Mouse (Mus musculus) kidney, postnatal 0 days (tissue): Measurements from ENCODE around the gene Gm20388. TPM values are rescaled to one million over a fixed set of nuclear protein-coding genes. Genes with fewer than 3 reads are reported as not detected.
"Not testable (repeated sequence)": the region's sequence is repeated elsewhere in the genome, so short reads cannot be mapped to it uniquely, and the experiment has no call there.

ENCODE experiments used
- ATAC-seq: fragments of 200-750 bp; cut with Nextera tagmentation; replicated peaks from 2 replicates; pipeline ENCODE4 v1.8.0; 2017; ENCODE audit warnings: low read depth, moderate number of reproducible peaks, moderate TSS enrichment, moderate library complexity; ENCODE audit not compliant: low FRiP score
- DNase-seq: peaks from one replicate; pipeline ENCODE4 v3.0.0-alpha.2; 2016; ENCODE audit warnings: low spot score
- H3K27ac ChIP-seq: fragments of 300-500 bp; sonication (generic); 2 replicates; pipeline ENCODE4 v1.5.1; 2014; ENCODE audit warnings: mild to moderate bottlenecking
- H3K27me3 ChIP-seq: fragments of 300-500 bp; sonication (generic); 2 replicates; pipeline ENCODE4 v1.6.1; 2014; ENCODE audit warnings: low read length, mixed read lengths; ENCODE audit not compliant: insufficient read depth
- H3K36me3 ChIP-seq: fragments of 300-500 bp; sonication (generic); 2 replicates; pipeline ENCODE4 v1.6.1; 2014; ENCODE audit warnings: low read length, mixed read lengths; ENCODE audit not compliant: insufficient read depth
- H3K4me1 ChIP-seq: fragments of 300-500 bp; sonication (generic); replicated peaks from 2 replicates; pipeline ENCODE4 v1.6.1; 2014; ENCODE audit warnings: antibody characterized with exemption, low read length, mixed read lengths; ENCODE audit not compliant: insufficient read depth
- H3K4me2 ChIP-seq: fragments of 300-500 bp; sonication (generic); 2 replicates; pipeline ENCODE4 v1.6.1; 2014; ENCODE audit warnings: mild to moderate bottlenecking, low read length, moderate library complexity, mixed read lengths
- H3K4me3 ChIP-seq: fragments of 300-500 bp; sonication (generic); replicated peaks from 2 replicates; pipeline ENCODE4 v1.5.1; 2014; ENCODE audit warnings: low read depth, low read length
- H3K9ac ChIP-seq: fragments of 300-500 bp; sonication (generic); 2 replicates; pipeline ENCODE4 v1.6.1; 2014; ENCODE audit warnings: low read depth, low read length
- H3K9me3 ChIP-seq: fragments of 300-500 bp; sonication (generic); replicated peaks from 2 replicates; pipeline ENCODE4 v1.6.1; 2016; ENCODE audit warnings: low read length, inconsistent platforms, mixed read lengths
- CTCF ChIP-seq: IDR thresholded peaks from 2 replicates; pipeline ENCODE4 v1.5.1; 2016; ENCODE audit warnings: antibody characterized with exemption, low read depth, mild to moderate bottlenecking, moderate library complexity
- WGBS: fragments of 180-500 bp; shearing (Covaris S2); extraction: QIAGEN DNeasy Blood & Tissue Kit; methylation state at CpG from one replicate; pipeline ENCODE4 v1.1.7; 2014; 5-methylcytosine and 5-hydroxymethylcytosine counted together
- polyA plus RNA-seq: library from polyadenylated mRNA; unstranded; fragments of >200 nt; fragmentation: Nextera tagmentation; extraction: Ambion mirVana; gene quantifications from 2 replicates; pipeline ENCODE4 v1.2.1, GENCODE M21; 2015

The Gm20388 gene
- polyA plus RNA-seq, 1 experiment from 2014 or later: not detected

DNA sequence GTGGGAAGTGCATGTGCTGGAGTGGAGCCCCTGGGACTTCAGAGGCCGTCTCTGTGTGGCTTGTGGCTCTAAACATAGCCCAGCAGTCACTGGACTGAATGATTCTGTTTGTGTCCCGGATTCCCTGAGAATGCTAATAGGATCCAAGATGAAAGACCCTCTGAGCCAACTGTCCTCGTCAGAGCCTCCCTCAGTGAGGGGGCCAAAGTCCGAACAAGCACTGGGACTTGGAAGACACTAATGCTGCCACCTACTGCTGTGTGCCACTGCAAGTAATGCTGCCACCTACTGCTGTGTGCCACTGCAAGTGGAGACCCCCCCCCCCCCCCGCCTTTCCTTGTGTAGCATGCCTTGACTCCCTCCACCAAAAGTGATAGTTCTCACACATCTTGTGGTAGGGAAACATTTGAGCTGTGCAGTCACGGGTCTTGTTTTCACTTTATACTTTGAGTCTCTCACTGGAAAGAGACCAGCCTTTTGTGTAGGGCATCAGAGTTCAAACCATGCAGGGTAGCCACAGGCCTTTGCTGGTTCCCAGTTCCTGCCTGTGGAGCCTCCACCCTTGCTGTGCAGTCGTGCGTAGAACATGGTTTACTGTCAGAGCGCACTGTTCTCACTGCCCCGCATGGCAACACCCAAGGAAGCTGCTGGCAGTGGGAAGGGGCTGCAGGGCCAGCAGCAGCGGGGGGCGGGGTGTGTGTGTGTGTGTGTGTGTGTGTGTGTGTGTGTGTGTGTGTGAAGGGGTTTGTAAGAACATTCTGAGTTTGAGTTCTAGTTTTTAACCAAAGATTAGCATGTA lies 3187.3 kb downstream of the Gm20388 start:
- Histone ChIP-seq H3K9me3 (no peaks in the 10 kb centered on the region), H3K27me3 (no peaks in the 10 kb centered on the region), H3K9ac (no peak overlapping the region), H3K27ac (peak overlapping the region; percentile 55), H3K4me3 (no peak overlapping the region), H3K4me2 (no peak overlapping the region), H3K36me3 (peaks cover 25% of the 10 kb centered on the region), H3K4me1 (no peaks in the 10 kb centered on the region)
- ATAC-seq: peak; percentile 71
- no peak for DNase-seq
- peak; percentile 47 for TF ChIP-seq CTCF
- 53% methylated on average over 12 of the region's 12 CpGs for WGBS

DNA sequence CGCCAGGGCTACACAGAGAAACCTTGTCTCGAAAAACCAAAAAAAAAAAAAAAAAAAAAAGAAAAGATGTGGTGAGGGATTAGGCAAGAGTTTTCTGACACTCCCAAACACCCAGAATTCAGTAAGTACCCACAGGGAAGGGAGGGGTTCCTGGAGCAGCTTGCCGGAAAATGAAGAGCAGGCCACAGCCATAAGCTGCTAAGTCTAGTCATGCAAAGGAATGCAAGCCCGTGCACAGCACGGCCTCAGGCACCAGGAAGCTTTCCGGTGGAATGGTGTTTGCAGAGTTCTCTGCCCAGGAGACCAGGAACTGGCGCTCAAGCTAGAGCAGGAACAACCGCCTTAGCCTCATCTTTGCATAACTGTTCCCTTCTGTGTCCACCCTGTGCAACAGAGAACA lies 3189.6 kb downstream of the Gm20388 start:
- Histone ChIP-seq H3K9me3 (no peaks in the 10 kb centered on the region), H3K4me2 (no peak overlapping the region), H3K4me3 (no peak overlapping the region), H3K27me3 (no peaks in the 10 kb centered on the region), H3K36me3 (peaks cover 18% of the 10 kb centered on the region), H3K27ac (peak overlapping the region; percentile 31; the same call in 1 of the 2 replicates), H3K9ac (no peak overlapping the region), H3K4me1 (0 out of 2 replicates have a peak, but pooled peaks cover 4% of the 10 kb centered on the region)
- WGBS: 52% methylated on average over 8 of the region's 8 CpGs
- TF ChIP-seq CTCF: no peak
- DNase-seq: no peak
- ATAC-seq: no peak

DNA sequence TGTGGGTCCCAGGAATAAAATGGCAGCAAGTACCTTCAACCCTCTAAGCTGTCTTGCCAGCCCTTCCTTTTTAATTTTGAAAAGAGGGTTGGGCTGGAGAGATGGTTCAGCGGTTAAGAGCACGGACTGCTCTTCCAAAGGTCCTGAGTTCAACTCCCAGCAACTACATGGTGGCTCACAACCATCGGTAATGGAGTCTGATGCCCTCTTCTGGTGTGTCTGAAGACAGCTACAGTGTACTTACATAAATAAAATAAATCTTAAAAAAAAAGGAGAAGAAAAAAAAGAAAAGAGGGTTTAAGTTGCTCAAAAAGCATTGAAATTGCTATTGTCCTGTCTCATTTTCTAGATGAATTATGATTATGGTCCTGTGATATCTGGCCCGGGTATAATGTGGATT lies 3190.6 kb downstream of the Gm20388 start:
- H3K36me3 ChIP-seq: peaks cover 17% of the 10 kb centered on the region
- H3K4me3 ChIP-seq: no peak overlapping the region
- H3K4me1 ChIP-seq: 0 out of 2 replicates have a peak, but pooled peaks cover 4% of the 10 kb centered on the region
- 65% methylated on average over 4 of the region's 4 CpGs for WGBS
- ATAC-seq (no peak), DNase-seq (no peak)
- H3K9me3 ChIP-seq: no peaks in the 10 kb centered on the region
- TF ChIP-seq CTCF: 0 out of 2 replicates have a peak, but pooled peaks have one; percentile 25
- H3K27ac ChIP-seq: no peak overlapping the region
- peak overlapping the region; percentile 80; the same call in 1 of the 2 replicates for H3K4me2 ChIP-seq
- H3K27me3 ChIP-seq: no peaks in the 10 kb centered on the region
- H3K9ac ChIP-seq: no peak overlapping the region

DNA sequence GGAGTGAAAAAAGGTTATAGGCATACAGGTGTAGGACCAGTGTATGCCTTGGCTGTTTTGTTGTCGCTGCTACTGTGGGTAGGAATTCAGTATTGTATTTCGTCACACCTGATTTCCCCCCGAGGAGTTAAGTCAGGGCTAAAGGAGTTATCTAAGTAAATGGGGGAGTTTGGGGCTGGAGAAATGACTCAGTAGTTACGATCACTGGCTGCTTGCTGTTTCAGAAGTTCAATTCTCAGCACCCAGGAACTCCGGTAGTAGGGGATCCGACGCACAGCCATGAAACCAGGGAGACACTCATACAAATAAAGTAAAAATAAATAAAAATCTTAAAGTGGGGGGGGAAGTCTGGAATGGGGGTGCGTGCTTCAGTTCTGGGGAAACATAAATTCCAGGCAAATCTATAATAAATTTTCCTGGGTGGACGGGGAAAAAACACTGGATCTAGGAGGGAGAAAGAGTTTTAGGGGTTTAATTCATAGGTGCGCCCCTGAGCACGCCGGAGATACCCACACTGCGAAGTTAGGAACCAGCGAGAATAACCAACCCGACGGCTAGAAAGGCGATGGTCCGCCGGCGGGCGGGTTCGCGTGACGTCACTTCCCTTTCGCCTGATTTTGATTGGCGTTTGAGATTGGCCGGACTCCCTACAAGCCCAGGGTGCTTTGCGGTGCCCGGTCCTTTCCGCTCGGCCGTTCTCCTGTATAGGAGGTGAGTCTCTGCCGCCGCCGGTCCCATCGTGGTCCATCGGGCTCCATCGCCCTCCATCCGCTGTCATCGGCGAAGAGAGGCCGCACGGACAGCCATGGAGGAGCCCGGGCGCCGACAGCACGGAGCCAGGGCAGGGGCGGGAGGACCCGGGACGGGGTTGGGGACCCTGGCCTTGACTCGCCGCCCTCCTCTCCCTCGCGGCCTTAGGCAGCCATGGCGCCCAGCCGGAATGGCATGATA lies 3191.4 kb downstream of the Gm20388 start, which contains the start of gene Rpl13:
Gene Rpl13 (plus strand): TSS at position 616 of the 951 bp plus-strand sequence.
- ATAC-seq: peak; percentile 92
- H3K27me3 ChIP-seq: no peaks in the 10 kb centered on the region
- 1% methylated on average over 55 of the region's 56 CpGs for WGBS
- peak; percentile 99 for DNase-seq
- peaks cover 17% of the 10 kb centered on the region for H3K36me3 ChIP-seq
- H3K4me1 ChIP-seq: 0 out of 2 replicates have a peak, but pooled peaks cover 4% of the 10 kb centered on the region
- H3K4me3 ChIP-seq: peak within 1 kb of the TSS; percentile 85
- no peak for TF ChIP-seq CTCF
- peak within 1 kb of the TSS; percentile 97 for H3K9ac ChIP-seq
- H3K27ac ChIP-seq: peak within 1 kb of the TSS; percentile 91
- H3K9me3 ChIP-seq: no peaks in the 10 kb centered on the region
- peak within 1 kb of the TSS; percentile 80 for H3K4me2 ChIP-seq

DNA sequence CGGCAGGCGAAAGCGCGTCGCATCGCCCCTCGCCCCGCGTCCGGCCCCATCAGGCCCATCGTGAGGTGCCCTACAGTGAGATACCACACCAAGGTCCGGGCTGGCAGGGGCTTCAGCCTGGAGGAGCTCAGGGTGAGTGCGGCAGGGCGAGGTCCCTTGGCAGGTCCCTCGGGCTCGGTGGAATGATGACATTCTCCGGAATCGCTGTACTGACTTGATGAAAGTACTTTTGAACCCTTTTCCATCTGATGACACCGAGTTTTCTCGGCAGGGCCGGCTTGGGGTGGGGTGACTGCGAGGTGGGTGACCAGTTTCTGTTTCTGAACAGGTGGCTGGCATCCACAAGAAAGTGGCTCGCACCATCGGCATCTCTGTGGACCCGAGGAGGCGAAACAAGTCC lies 3192.2 kb downstream of the Gm20388 start:
- under 1% methylated on average over 26 of the region's 26 CpGs for WGBS
- DNase-seq: not testable (repeated sequence)

DNA sequence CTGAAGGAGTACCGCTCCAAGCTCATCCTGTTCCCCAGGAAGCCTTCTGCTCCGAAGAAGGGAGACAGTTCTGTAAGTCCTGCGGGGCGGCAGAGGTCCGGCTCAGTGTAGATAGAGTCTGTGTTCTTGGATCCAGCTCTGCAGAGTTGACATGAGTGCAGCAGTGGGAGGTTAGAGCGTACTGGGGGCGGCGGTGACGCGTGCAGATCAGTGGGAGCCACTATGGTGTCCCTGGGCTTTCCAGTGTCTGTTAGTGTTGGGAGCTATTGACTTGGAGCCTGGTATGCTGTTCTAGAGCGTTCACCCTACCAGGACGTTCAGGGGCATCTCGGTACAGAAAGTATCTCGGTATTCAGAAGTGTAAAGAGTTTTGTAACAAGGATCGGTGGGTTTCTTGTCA lies 3192.6 kb downstream of the Gm20388 start:
- DNase-seq: no peak
- ATAC-seq: no peak
- Histone ChIP-seq H3K4me3 (peak overlapping the region; percentile 85), H3K36me3 (peaks cover 17% of the 10 kb centered on the region), H3K9ac (peak overlapping the region; percentile 97), H3K9me3 (no peaks in the 10 kb centered on the region), H3K4me2 (peak overlapping the region; percentile 71), H3K27me3 (no peaks in the 10 kb centered on the region), H3K4me1 (0 out of 2 replicates have a peak, but pooled peaks cover 4% of the 10 kb centered on the region), H3K27ac (peak overlapping the region; percentile 8; the same call in 1 of the 2 replicates)
- TF ChIP-seq CTCF: no peak
- WGBS: 11% methylated on average over 14 of the region's 15 CpGs

More for the DNA sequence above, 3192.2 kb downstream of the Gm20388 start:
- H3K9me3 ChIP-seq, ATAC-seq, H3K27me3 ChIP-seq, H3K4me1 ChIP-seq: not testable (repeated sequence)
- peaks cover 17% of the 10 kb centered on the region for H3K36me3 ChIP-seq
- peak overlapping the region; percentile 91 for H3K27ac ChIP-seq
- H3K9ac ChIP-seq: peak overlapping the region; percentile 97
- H3K4me2 ChIP-seq: peak overlapping the region; percentile 71
- peak overlapping the region; percentile 85 for H3K4me3 ChIP-seq
